Mouse (Mus musculus) embryonic facial prominence, embryonic 12.5 days (tissue): ENCODE data around the gene Ppp1r27. TPM values are rescaled to one million over a fixed set of nuclear protein-coding genes. Genes with fewer than 3 reads are reported as not detected.
A peak's percentile ranks its signal among the peaks of the same experiment; 100 is the strongest.
"Not testable (repeated sequence)": the region's sequence is repeated elsewhere in the genome, so short reads cannot be mapped to it uniquely, and the experiment has no call there.

ENCODE experiments used
- ATAC-seq: fragments of 200-750 bp; cut with Nextera tagmentation; 2 replicates; pipeline ENCODE4 v1.8.0; 2017; ENCODE audit not compliant: insufficient number of reproducible peaks, insufficient read depth, low FRiP score, low TSS enrichment
- H3K27ac ChIP-seq: fragments of 300-500 bp; sonication (generic); 2 replicates; pipeline ENCODE4 v1.5.1; 2016; ENCODE audit warnings: mild to moderate bottlenecking
- H3K27me3 ChIP-seq: fragments of 300-500 bp; sonication (generic); 2 replicates; pipeline ENCODE4 v1.6.1; 2016; ENCODE audit warnings: mild to moderate bottlenecking, moderate library complexity
- H3K36me3 ChIP-seq: fragments of 300-500 bp; sonication (generic); 2 replicates; pipeline ENCODE4 v1.6.1; 2016; ENCODE audit warnings: mild to moderate bottlenecking
- H3K4me1 ChIP-seq: fragments of 300-500 bp; sonication (generic); 2 replicates; pipeline ENCODE4 v1.6.1; 2016
- H3K4me2 ChIP-seq: fragments of 300-500 bp; sonication (generic); replicated peaks from 2 replicates; pipeline ENCODE4 v1.6.1; 2016; ENCODE audit warnings: mild to moderate bottlenecking, moderate library complexity
- H3K4me3 ChIP-seq: fragments of 300-500 bp; sonication (generic); 2 replicates; pipeline ENCODE4 v1.5.1; 2016; ENCODE audit warnings: mild to moderate bottlenecking
- H3K9ac ChIP-seq: fragments of 300-500 bp; sonication (generic); 2 replicates; pipeline ENCODE4 v1.6.1; 2016; ENCODE audit warnings: mild to moderate bottlenecking, moderate library complexity
- H3K9me3 ChIP-seq: fragments of 300-500 bp; sonication (generic); 2 replicates; pipeline ENCODE4 v1.6.1; 2016; ENCODE audit warnings: mild to moderate bottlenecking, moderate library complexity
- WGBS: fragments of 180-500 bp; shearing (Covaris S2); methylation state at CpG from one replicate; pipeline ENCODE4 v1.1.7; 2016; 5-methylcytosine and 5-hydroxymethylcytosine counted together
- polyA plus RNA-seq: library from polyadenylated mRNA; unstranded; fragments of >200 nt; fragmentation: Nextera tagmentation; extraction: Ambion mirVana; gene quantifications from 2 replicates; pipeline ENCODE4 v1.2.1, GENCODE M21; 2016

Ppp1r27 gene
- polyA plus RNA-seq, 1 experiment from 2014 or later = 0.36 TPM

DNA sequence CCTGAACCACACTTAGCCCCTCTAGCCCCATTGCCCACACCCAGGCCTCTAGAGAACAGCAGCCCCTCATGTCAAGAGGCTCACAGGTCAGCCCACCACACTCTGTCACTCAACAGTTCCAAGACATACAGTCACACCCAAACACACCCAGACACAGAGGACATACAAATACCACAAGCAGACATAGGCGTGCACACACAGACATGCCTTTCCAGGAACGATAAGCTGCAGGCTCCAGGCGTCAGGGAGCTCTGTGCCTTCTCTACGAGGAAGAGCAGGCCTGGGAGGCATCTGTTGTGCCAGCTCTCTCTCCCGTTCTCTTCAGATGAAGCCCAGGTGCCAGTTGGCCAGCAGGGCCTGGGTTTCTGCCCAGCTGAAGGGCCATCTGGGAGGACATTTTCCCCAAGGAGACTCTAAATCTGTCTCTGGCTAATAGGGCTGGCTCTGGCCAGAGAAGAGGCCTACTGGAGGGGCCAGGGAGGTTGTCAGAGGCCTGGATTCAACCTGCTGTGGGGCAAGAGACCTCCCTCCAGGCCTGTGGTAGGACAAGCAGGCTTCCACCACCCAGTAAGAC is 29.9 kb downstream of the Ppp1r27 start:
- WGBS = 85% methylated on average over 5 of the region's 5 CpGs
- no peak overlapping the region for H3K27ac ChIP-seq
- H3K4me3 ChIP-seq = no peak overlapping the region

GRCm38 (mm10) chr11:120520498-120520897 is 30.4 kb downstream of the Ppp1r27 start:
- no peak overlapping the region for H3K4me3 ChIP-seq
- no peaks in the 10 kb centered on the region for H3K36me3 ChIP-seq
- H3K9ac ChIP-seq = no peak overlapping the region; the same call in 1 of the 2 replicates
- no peaks in the 10 kb centered on the region for H3K4me1 ChIP-seq
- H3K27me3 ChIP-seq = no peaks in the 10 kb centered on the region
- H3K9me3 ChIP-seq = no peaks in the 10 kb centered on the region
- H3K4me2 ChIP-seq = no peak overlapping the region
- no peak overlapping the region for H3K27ac ChIP-seq
- no peak for ATAC-seq
- 65% methylated on average over 9 of the region's 9 CpGs for WGBS

More for the DNA sequence above, 29.9 kb downstream of the Ppp1r27 start:
- no peaks in the 10 kb centered on the region for H3K36me3 ChIP-seq
- no peak overlapping the region for H3K9ac ChIP-seq
- H3K9me3 ChIP-seq = no peaks in the 10 kb centered on the region
- H3K4me2 ChIP-seq = no peak overlapping the region
- no peaks in the 10 kb centered on the region for H3K27me3 ChIP-seq
- H3K4me1 ChIP-seq = no peaks in the 10 kb centered on the region
- no peak for ATAC-seq

- Histone ChIP-seq H3K4me3 (no peak overlapping the region), H3K4me1 (no peaks in the 10 kb centered on the region), H3K9me3 (no peaks in the 10 kb centered on the region), H3K27me3 (no peaks in the 10 kb centered on the region), H3K4me2 (no peak overlapping the region; the same call in 1 of the 2 replicates), H3K27ac (no peak overlapping the region), H3K9ac (peak overlapping the region; percentile 32; the same call in 1 of the 2 replicates), H3K36me3 (no peaks in the 10 kb centered on the region)
- ATAC-seq = no peak; the same call in 1 of the 2 replicates
- 35% methylated on average over 9 of the region's 9 CpGs for WGBS
Observed at GRCm38 (mm10) chr11:120519738-120520137, 31.2 kb downstream of the Ppp1r27 start.

DNA sequence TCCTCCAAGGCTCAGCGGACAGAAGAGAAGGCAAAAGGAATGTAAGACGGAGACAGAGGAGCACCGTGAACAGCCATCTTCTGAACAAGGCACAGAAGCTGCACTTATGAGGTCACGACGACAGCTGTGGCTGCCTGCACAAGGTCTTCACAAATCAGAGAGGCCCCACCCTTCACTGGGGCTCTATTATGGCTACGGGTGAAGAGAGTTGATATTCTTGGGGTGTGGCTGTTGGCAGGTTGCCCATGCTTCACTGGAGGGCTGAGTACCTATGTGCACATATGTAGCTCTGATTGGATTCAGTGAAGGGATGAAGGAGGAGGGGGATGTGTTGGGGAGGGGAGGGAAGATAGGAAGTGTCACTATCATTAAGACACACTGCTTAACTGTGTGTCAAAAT is 32.4 kb downstream of the Ppp1r27 start:
- H3K27me3 ChIP-seq = no peaks in the 10 kb centered on the region
- no peak overlapping the region for H3K9ac ChIP-seq
- no peak overlapping the region for H3K4me3 ChIP-seq
- no peaks in the 10 kb centered on the region for H3K36me3 ChIP-seq
- 75% methylated on average over 6 of the region's 6 CpGs for WGBS
- no peak for ATAC-seq
- H3K9me3 ChIP-seq = no peaks in the 10 kb centered on the region
- H3K27ac ChIP-seq = no peak overlapping the region
- no peak overlapping the region for H3K4me2 ChIP-seq
- no peaks in the 10 kb centered on the region for H3K4me1 ChIP-seq

GRCm38 (mm10) chr11:120518027-120518426 is 32.9 kb downstream of the Ppp1r27 start:
- Histone ChIP-seq H3K4me3 (no peak overlapping the region), H3K36me3 (no peaks in the 10 kb centered on the region), H3K4me2 (no peak overlapping the region), H3K27ac (no peak overlapping the region), H3K9ac (no peak overlapping the region), H3K27me3 (no peaks in the 10 kb centered on the region), H3K4me1 (no peaks in the 10 kb centered on the region), H3K9me3 (no peaks in the 10 kb centered on the region)
- 52% methylated on average over 6 of the region's 6 CpGs for WGBS
- no peak for ATAC-seq

GRCm38 (mm10) chr11:120517147-120517546 is 33.8 kb downstream of the Ppp1r27 start:
- Histone ChIP-seq H3K9me3 (no peaks in the 10 kb centered on the region), H3K9ac (no peak overlapping the region), H3K4me1 (no peaks in the 10 kb centered on the region), H3K4me3 (no peak overlapping the region), H3K4me2 (no peak overlapping the region), H3K36me3 (no peaks in the 10 kb centered on the region), H3K27ac (no peak overlapping the region), H3K27me3 (no peaks in the 10 kb centered on the region)
- 82% methylated on average over 4 of the region's 4 CpGs for WGBS
- no peak for ATAC-seq

GRCm38 (mm10) chr11:120515611-120516010 is 35.3 kb downstream of the Ppp1r27 start:
- H3K27me3 ChIP-seq = no peaks in the 10 kb centered on the region
- H3K4me1 ChIP-seq = peaks cover 2% of the 10 kb centered on the region
- no peak overlapping the region for H3K4me2 ChIP-seq
- no peak overlapping the region for H3K4me3 ChIP-seq
- no peaks in the 10 kb centered on the region for H3K36me3 ChIP-seq
- H3K27ac ChIP-seq = no peak overlapping the region
- 0 out of 2 replicates have a peak, but pooled peaks have one; percentile 65 for ATAC-seq
- H3K9ac ChIP-seq = no peak overlapping the region
- no peaks in the 10 kb centered on the region for H3K9me3 ChIP-seq
- 17% methylated on average over 17 of the region's 17 CpGs for WGBS

- ATAC-seq, H3K4me1 ChIP-seq, H3K9ac ChIP-seq, H3K9me3 ChIP-seq, H3K4me2 ChIP-seq, H3K27ac ChIP-seq, H3K4me3 ChIP-seq, H3K36me3 ChIP-seq, H3K27me3 ChIP-seq: not testable (repeated sequence)
- 85% methylated on average over 2 of the region's 2 CpGs for WGBS
Observed at GRCm38 (mm10) chr11:120514262-120514661, 36.7 kb downstream of the Ppp1r27 start.

DNA sequence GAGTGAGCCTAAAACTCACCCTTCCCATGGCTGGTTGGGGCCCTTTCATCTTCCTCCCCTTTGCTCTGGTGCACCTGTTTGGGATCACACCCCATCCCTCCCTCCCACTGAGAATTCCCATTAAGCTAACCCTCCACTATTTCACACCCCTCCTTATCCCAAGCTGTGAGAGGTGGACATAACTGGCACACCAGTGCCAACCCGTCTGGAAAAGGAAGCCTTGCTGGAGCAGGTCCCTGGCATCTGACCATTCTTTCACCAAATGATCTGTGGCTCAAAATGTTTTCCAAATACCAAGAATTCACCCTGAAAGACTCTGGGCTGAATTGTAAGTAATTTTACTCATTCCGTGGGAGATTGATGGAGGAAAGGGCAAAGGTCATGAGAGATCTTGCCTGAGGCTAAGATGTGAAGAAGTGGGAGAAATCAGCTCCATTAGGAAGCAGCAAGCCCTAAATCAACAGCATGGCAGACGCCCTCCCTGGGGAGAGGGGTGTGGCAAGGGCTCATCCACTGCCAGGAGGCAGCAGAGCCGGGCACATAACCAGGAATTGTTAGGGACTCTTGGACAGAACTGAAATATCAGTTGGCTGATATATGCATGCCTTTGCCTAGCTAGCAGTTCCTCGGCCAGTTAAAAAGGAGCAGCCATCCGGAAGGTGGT is 38.0 kb downstream of the Ppp1r27 start:
- H3K9ac ChIP-seq = no peak overlapping the region
- no peaks in the 10 kb centered on the region for H3K36me3 ChIP-seq
- 39% methylated on average over 6 of the region's 6 CpGs for WGBS
- no peaks in the 10 kb centered on the region for H3K9me3 ChIP-seq
- H3K4me1 ChIP-seq = peaks cover 6% of the 10 kb centered on the region
- no peak overlapping the region for H3K4me2 ChIP-seq
- no peak for ATAC-seq
- H3K27me3 ChIP-seq = no peaks in the 10 kb centered on the region
- H3K27ac ChIP-seq = no peak overlapping the region
- H3K4me3 ChIP-seq = no peak overlapping the region

- no peak for ATAC-seq
- 0 out of 2 replicates have a peak overlapping the region, but pooled peaks have one; percentile 12 for H3K4me3 ChIP-seq
- no peaks in the 10 kb centered on the region for H3K36me3 ChIP-seq
- H3K4me2 ChIP-seq = peak overlapping the region; percentile 46
- H3K27ac ChIP-seq = peak overlapping the region; percentile 63
- H3K27me3 ChIP-seq = no peaks in the 10 kb centered on the region
- no peaks in the 10 kb centered on the region for H3K9me3 ChIP-seq
- 4% methylated on average over 16 of the region's 16 CpGs for WGBS
- peaks cover 6% of the 10 kb centered on the region for H3K4me1 ChIP-seq
- peak overlapping the region; percentile 21; the same call in 1 of the 2 replicates for H3K9ac ChIP-seq
Observed at GRCm38 (mm10) chr11:120510375-120511030, 40.4 kb downstream of the Ppp1r27 start.

GRCm38 (mm10) chr11:120509940-120510339 is 41.0 kb downstream of the Ppp1r27 start:
- Histone ChIP-seq H3K9ac (no peak overlapping the region), H3K9me3 (no peaks in the 10 kb centered on the region), H3K4me2 (peak overlapping the region; percentile 46; the same call in 1 of the 2 replicates), H3K27ac (peak overlapping the region; percentile 63), H3K4me3 (no peak overlapping the region), H3K36me3 (no peaks in the 10 kb centered on the region), H3K27me3 (no peaks in the 10 kb centered on the region), H3K4me1 (peaks cover 6% of the 10 kb centered on the region)
- 29% methylated on average over 4 of the region's 4 CpGs for WGBS
- no peak for ATAC-seq
